Mouse (Mus musculus) neural tube, postnatal 0 days (tissue): Measurements from ENCODE around the gene Olfr429. TPM values are rescaled to one million over a fixed set of nuclear protein-coding genes. Genes with fewer than 3 reads are reported as not detected.

Experiments
- polyA plus RNA-seq: library from polyadenylated mRNA; unstranded; fragments of >200 nt; fragmentation: Nextera tagmentation; extraction: Ambion mirVana; gene quantifications from 2 replicates; pipeline ENCODE4 v1.2.1, GENCODE M21; 2015

The Olfr429 gene
- polyA plus RNA-seq = not detected in 2 replicates

GRCm38 (mm10) chr1:174084031-174084430, at the start of gene Olfr429:
Gene Olfr429, plus strand, starts transcription at chr1:174084331.

GRCm38 (mm10) chr1:174040523-174041177, 43.5 kb upstream of the Olfr429 start, which contains the start of gene Olfr433:
Gene Olfr433, plus strand, starts transcription at chr1:174040705.

GRCm38 (mm10) chr1:174048893-174049292, 35.2 kb upstream of the Olfr429 start, which contains the start of gene Olfr432:
Gene Olfr432, plus strand, starts transcription at chr1:174049205.

DNA sequence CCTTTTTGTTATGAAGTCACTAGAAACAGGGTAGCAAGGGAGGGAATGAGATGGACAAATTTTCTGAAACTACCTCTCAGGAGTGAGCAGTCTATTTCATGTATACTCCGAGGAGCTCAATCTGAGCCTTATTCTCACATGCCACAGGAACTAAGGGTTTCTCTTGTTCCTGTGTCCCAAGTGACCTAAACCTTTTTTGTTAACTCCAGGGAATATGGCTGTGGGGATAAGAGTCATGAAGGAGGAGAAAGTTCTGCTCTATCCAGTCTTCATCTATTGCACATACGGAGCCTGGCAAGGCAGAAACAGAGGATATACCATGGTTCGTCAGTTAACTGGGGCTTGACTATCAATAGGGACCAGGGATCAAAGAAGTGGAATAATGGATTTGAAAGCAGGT, 17.8 kb upstream of the Olfr429 start, which contains the start of gene Olfr430:
Gene Olfr430 (plus strand): TSS at position 301 of the 400 bp plus-strand sequence.

GRCm38 (mm10) chr1:174096591-174096990, 12.5 kb downstream of the Olfr429 start, which contains the start of gene Olfr427:
Gene Olfr427, plus strand, starts transcription at chr1:174096891.

GRCm38 (mm10) chr1:174121062-174121461, 36.9 kb downstream of the Olfr429 start, which contains the start of gene Olfr231:
Gene Olfr231, minus strand, starts transcription at chr1:174121162.

GRCm38 (mm10) chr1:174131217-174131616, 47.1 kb downstream of the Olfr429 start, which contains the start of gene Olfr424:
Gene Olfr424, plus strand, starts transcription at chr1:174131517.

Other genes with a start within 250 kb of the Olfr429 start
- 0.77 and 0.89 TPM in 2 replicates for gene Ifi211, start 171.3 kb upstream of the Olfr429 start, polyA plus RNA-seq
- gene Mndal, start 141.8 kb upstream of the Olfr429 start, polyA plus RNA-seq = 2.5 TPM in 2 replicates
- 0.94 and 2.3 TPM in 2 replicates for gene Ifi203, start 141.7 kb upstream of the Olfr429 start, polyA plus RNA-seq
- not detected in 2 replicates for gene Ifi202b, start 101.6 kb upstream of the Olfr429 start, polyA plus RNA-seq
- gene Ifi205, start 52.5 kb upstream of the Olfr429 start, polyA plus RNA-seq = 0.12 TPM in 1 of 2 replicates, not detected in the other
- not detected in 2 replicates for gene Olfr433, start 43.6 kb upstream of the Olfr429 start, polyA plus RNA-seq
- not detected in 2 replicates for gene Olfr432, start 35.1 kb upstream of the Olfr429 start, polyA plus RNA-seq
- gene Olfr430, start 17.7 kb upstream of the Olfr429 start, polyA plus RNA-seq = not detected in 2 replicates
- not detected in 2 replicates for gene Olfr427, start 12.6 kb downstream of the Olfr429 start, polyA plus RNA-seq
- not detected in 2 replicates for gene Olfr231, start 36.8 kb downstream of the Olfr429 start, polyA plus RNA-seq
- gene Olfr424, start 47.2 kb downstream of the Olfr429 start, polyA plus RNA-seq = not detected in 2 replicates
- gene Olfr420, start 71.3 kb downstream of the Olfr429 start, polyA plus RNA-seq = not detected in 2 replicates
- gene Spta1, start 88.4 kb downstream of the Olfr429 start, polyA plus RNA-seq = not detected in 2 replicates
- not detected in 2 replicates for gene Olfr419, start 167.7 kb downstream of the Olfr429 start, polyA plus RNA-seq
- not detected in 2 replicates for gene Mptx1, start 246.2 kb downstream of the Olfr429 start, polyA plus RNA-seq